Mouse (Mus musculus) liver, embryonic 14.5 days (tissue): ENCODE data around the gene Apln. TPM values are rescaled to one million over a fixed set of nuclear protein-coding genes. Genes with fewer than 3 reads are reported as not detected.

Source experiments
- ATAC-seq: fragments of 200-750 bp; cut with Nextera tagmentation; 2 replicates; pipeline ENCODE4 v1.8.0; 2017; ENCODE audit warnings: moderate number of reproducible peaks, mild to moderate bottlenecking, moderate library complexity; ENCODE audit not compliant: insufficient read depth
- DNase-seq, 3 experiments: peaks; one replicate each; pipeline ENCODE4 v3.0.0-alpha.2; 2012 to 2013; ENCODE audit warnings: low read depth in 3 of 3, low spot score in 3 of 3
- H3K27ac ChIP-seq: fragments of 300-500 bp; sonication (generic); 2 replicates; pipeline ENCODE4 v1.5.1; 2014; ENCODE audit warnings: moderate library complexity, mild to moderate bottlenecking, control low read depth, inconsistent platforms
- H3K27me3 ChIP-seq: fragments of 300-500 bp; sonication (generic); 2 replicates; pipeline ENCODE4 v1.6.1; 2014; ENCODE audit warnings: mild to moderate bottlenecking, low read length, moderate library complexity; ENCODE audit not compliant: control insufficient read depth, insufficient read depth
- H3K36me3 ChIP-seq: fragments of 300-500 bp; sonication (generic); replicated peaks from 2 replicates; pipeline ENCODE4 v1.6.1; 2014; ENCODE audit warnings: low read depth; ENCODE audit not compliant: control insufficient read depth, insufficient read depth
- H3K4me1 ChIP-seq, 2 experiments: fragments of 200-500 bp in 1 of 2; fragments of 300-500 bp in 1 of 2; sonication (generic) in 1 of 2; replicated peaks; 2 replicates each; pipeline ENCODE4 v1.6.1; 2012 to 2014; ENCODE audit warnings: antibody characterized with exemption in 1 of 2, inconsistent platforms in 1 of 2, low read length in 1 of 2; ENCODE audit not compliant: control insufficient read depth in 2 of 2, insufficient read depth in 2 of 2
- H3K4me2 ChIP-seq: fragments of 300-500 bp; sonication (generic); 2 replicates; pipeline ENCODE4 v1.6.1; 2014; ENCODE audit warnings: low read depth, mild to moderate bottlenecking, control low read depth, moderate library complexity
- H3K4me3 ChIP-seq, 2 experiments: fragments of 200-500 bp in 1 of 2; fragments of 300-500 bp in 1 of 2; sonication (generic) in 1 of 2; 2 replicates each; pipeline ENCODE4 v1.5.1; 2012 to 2014; ENCODE audit warnings: low read depth in 2 of 2, low read length in 2 of 2, mild to moderate bottlenecking in 2 of 2, control low read depth in 1 of 2, inconsistent platforms in 1 of 2, moderate library complexity in 1 of 2; ENCODE audit not compliant: insufficient read depth in 1 of 2
- H3K9ac ChIP-seq: fragments of 300-500 bp; sonication (generic); replicated peaks from 2 replicates; pipeline ENCODE4 v1.6.1; 2014; ENCODE audit warnings: mild to moderate bottlenecking, control low read depth, moderate library complexity
- H3K9me3 ChIP-seq: fragments of 300-500 bp; sonication (generic); 2 replicates; pipeline ENCODE4 v1.6.1; 2016; ENCODE audit warnings: low read length, mixed read lengths; ENCODE audit not compliant: control insufficient read depth
- CTCF ChIP-seq: IDR thresholded peaks from 2 replicates; pipeline ENCODE4 v1.5.1; 2016; ENCODE audit warnings: antibody characterized with exemption, low read depth, control low read depth
- EP300 ChIP-seq: IDR thresholded peaks from 2 replicates; pipeline ENCODE4 v1.6.1; 2016; ENCODE audit warnings: antibody characterized with exemption, low read depth
- WGBS: fragments of 180-500 bp; shearing (Covaris S2); extraction: QIAGEN DNeasy Blood & Tissue Kit; methylation state at CpG from one replicate; pipeline ENCODE4 v1.1.7; 2014; ENCODE audit not compliant: insufficient replicate concordance; 5-methylcytosine and 5-hydroxymethylcytosine counted together
- polyA plus RNA-seq, 2 experiments: library from polyadenylated mRNA; depleted of rRNA in 1 of 2; stranded (reverse) in 1 of 2; unstranded in 1 of 2; fragments of >200 nt; fragmentation: Nextera tagmentation in 1 of 2; extraction: Ambion mirVana in 1 of 2; gene quantifications; 2 replicates each; pipeline versions ENCODE4 v1.2.1 to v1.2.3; 2012 to 2014

The Apln gene
- polyA plus RNA-seq, 2 experiments = 0.08 TPM; not detected in 1

DNA sequence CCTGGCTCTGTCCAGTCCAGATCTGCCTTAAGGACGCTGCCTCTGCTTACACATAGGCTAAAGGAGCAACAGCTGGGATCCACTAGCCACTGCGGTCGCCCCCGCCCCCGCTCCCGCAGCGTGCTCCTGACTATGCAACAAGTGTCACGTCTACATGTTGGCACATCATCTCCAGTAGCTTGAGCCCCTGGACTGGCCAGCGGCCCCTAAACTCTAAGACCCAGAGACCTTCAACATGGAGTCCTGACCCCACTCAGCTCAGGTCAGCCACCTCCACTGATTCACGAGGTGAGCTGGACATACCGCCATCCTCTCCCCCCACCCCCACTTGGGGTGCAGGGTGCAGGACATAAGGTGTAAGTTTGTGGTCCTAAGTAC is 898 bp downstream of the Apln start:
- H3K36me3 ChIP-seq = no peaks in the 10 kb centered on the region
- H3K9me3 ChIP-seq = no peaks in the 10 kb centered on the region
- no peak overlapping the region for H3K9ac ChIP-seq
- H3K4me3 ChIP-seq = no peak overlapping the region
- WGBS = 22% methylated on average over 11 of the region's 11 CpGs
- H3K27me3 ChIP-seq = peaks cover 31% of the 10 kb centered on the region
- no peaks in the 10 kb centered on the region for H3K4me1 ChIP-seq
- no peak for DNase-seq
- no peak for TF ChIP-seq CTCF
- H3K27ac ChIP-seq = no peak overlapping the region
- H3K4me2 ChIP-seq = no peak overlapping the region; the same call in 1 of the 2 replicates
- no peak for ATAC-seq

DNA sequence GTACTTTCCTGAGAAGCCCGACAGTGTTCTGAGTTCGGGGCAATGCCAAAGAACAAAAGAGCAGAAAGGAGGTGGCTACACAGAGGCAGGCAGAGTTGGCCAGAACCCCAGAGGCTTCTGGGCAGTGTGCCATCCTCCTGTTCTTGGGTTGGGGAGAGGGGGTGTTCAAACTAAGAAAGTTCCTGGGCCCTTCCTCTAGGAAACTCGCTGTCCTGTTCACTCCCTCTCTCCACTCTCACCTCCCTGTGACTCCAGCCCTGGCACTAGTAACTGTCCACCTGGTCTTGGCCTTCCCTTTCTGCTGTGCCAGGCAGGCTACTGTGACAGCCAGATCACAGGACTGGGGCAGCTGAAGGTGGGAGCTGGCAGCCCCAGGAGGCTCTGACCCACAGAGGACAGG is 1.6 kb downstream of the Apln start:
- no peaks in the 10 kb centered on the region for H3K36me3 ChIP-seq
- ATAC-seq (no peak), DNase-seq (no peak)
- no peak overlapping the region for H3K4me3 ChIP-seq
- no peak overlapping the region for H3K9ac ChIP-seq
- H3K27me3 ChIP-seq = peaks cover 31% of the 10 kb centered on the region
- H3K4me2 ChIP-seq = no peak overlapping the region
- no peaks in the 10 kb centered on the region for H3K4me1 ChIP-seq
- H3K27ac ChIP-seq = no peak overlapping the region
- H3K9me3 ChIP-seq = no peaks in the 10 kb centered on the region
- WGBS = 53% methylated on average over 3 of the region's 3 CpGs
- no peak for TF ChIP-seq EP300
- TF ChIP-seq CTCF = no peak

DNA sequence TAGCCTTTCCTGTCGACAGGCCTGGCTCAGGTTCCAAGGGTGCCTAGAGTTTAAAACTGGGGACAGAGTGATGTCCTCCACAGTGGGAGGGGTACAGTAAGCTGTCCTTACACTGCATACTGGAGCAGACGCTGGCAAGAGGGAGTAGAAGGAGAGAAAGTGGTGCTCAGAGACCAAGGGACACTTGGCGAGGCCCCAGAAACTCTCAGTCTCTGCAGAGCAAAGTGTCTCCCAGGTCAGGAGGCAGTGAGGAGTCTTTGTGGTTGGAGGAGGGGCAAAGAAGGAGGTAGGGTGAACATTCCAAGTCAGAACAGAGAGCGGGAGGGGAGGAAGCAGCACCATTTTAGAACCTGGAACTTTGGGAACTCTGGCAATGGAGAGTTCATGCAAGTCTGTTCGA is 2.8 kb downstream of the Apln start:
- Histone ChIP-seq H3K4me1 (no peaks in the 10 kb centered on the region), H3K9me3 (no peaks in the 10 kb centered on the region), H3K4me2 (no peak overlapping the region), H3K27me3 (peaks cover 31% of the 10 kb centered on the region), H3K27ac (no peak overlapping the region), H3K9ac (no peak overlapping the region), H3K36me3 (no peaks in the 10 kb centered on the region), H3K4me3 (no peak overlapping the region)
- ATAC-seq (no peak), DNase-seq (no peak)
- 48% methylated on average over 5 of the region's 5 CpGs for WGBS
- TF ChIP-seq CTCF (no peak), EP300 (no peak)

DNA sequence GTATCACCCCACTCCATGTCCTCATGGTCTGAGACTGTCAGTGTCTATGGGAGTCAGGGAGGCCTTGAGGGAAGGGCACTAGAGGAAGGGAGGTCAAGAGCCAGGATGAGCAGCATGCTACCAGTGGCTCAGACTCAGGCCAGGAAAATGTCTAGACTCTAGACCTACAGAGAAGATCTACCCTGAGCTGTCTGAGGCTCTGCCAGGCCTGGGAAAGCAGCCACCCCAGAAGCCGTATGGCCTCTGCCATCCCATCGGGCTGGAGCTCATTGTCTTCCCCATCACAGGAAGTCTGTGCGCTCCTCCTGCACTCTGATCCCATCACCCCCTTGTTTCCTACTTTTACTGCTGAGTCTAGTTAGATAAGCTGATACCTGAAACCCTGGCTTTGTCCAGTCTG is 4.1 kb downstream of the Apln start:
- DNase-seq (no peak), ATAC-seq (no peak)
- Histone ChIP-seq H3K36me3 (no peaks in the 10 kb centered on the region), H3K9me3 (no peaks in the 10 kb centered on the region), H3K27me3 (peaks cover 26% of the 10 kb centered on the region), H3K4me2 (no peak overlapping the region), H3K9ac (no peak overlapping the region), H3K4me1 (no peaks in the 10 kb centered on the region), H3K27ac (no peak overlapping the region), H3K4me3 (no peak overlapping the region)
- WGBS = 58% methylated on average over 3 of the region's 3 CpGs
- TF ChIP-seq CTCF (no peak), EP300 (no peak)

DNA sequence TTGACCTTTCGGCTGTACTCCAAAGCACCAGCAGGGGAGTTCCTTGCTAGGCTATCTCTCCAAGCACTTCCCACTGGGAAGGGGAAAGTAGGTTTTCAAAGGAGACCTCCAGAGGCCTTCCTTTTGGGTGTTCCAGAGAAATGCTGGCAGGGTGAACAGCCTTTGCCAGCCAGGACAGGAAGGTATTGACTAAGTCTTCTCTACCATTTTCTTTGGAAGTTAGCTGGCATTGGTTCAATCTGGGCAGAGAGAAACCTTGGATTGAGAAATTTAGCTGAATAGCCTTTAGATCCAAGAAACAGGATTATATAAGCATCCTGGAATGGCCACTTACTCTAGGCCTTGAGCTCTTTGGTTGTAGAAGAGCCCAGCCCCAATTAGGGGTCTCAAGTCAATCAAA is 11.8 kb downstream of the Apln start:
- no peak overlapping the region for H3K4me2 ChIP-seq
- no peak for TF ChIP-seq EP300
- TF ChIP-seq CTCF = no peak
- DNase-seq (no peak), ATAC-seq (no peak)
- no peaks in the 10 kb centered on the region for H3K9me3 ChIP-seq
- no peaks in the 10 kb centered on the region for H3K4me1 ChIP-seq
- WGBS = 53% methylated on average over 1 of the region's 1 CpGs
- H3K27me3 ChIP-seq = no peaks in the 10 kb centered on the region
- no peak overlapping the region for H3K4me3 ChIP-seq
- no peak overlapping the region for H3K9ac ChIP-seq
- H3K27ac ChIP-seq = no peak overlapping the region
- H3K36me3 ChIP-seq = no peaks in the 10 kb centered on the region

DNA sequence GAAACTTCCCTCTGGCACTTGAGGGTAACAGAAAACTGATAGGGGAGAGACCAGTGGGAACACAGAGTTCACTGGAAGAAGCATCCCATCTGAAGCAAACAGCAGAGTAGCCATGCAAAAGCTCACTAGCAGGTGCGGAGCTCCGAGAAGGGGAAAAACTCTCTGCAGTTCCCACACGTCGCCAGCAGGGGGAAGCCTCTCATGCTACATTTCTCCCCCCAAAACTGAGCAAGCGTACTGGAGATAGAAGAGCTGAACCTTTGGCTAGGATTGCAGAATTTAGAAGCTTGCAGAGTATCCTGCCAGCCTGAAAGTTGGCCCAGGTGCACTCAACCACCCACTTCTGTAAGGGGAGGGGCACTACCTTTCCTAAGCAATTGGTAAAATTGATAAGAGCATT is 14.7 kb downstream of the Apln start:
- 10% methylated on average over 5 of the region's 5 CpGs for WGBS
- Histone ChIP-seq H3K9me3 (no peaks in the 10 kb centered on the region), H3K4me2 (no peak overlapping the region), H3K36me3 (no peaks in the 10 kb centered on the region), H3K27ac (no peak overlapping the region), H3K9ac (no peak overlapping the region), H3K4me1 (no peaks in the 10 kb centered on the region), H3K27me3 (no peaks in the 10 kb centered on the region), H3K4me3 (no peak overlapping the region)
- no peak for TF ChIP-seq EP300
- TF ChIP-seq CTCF = peak; percentile 81
- DNase-seq = peak; percentile 7 to 10 (median 10)
- no peak for ATAC-seq
